Mouse (Mus musculus) adrenal gland, postnatal 25 days (tissue): Measurements from ENCODE around the gene Bbip1. TPM values are rescaled to one million over a fixed set of nuclear protein-coding genes. Genes with fewer than 3 reads are reported as not detected.
"Not testable (repeated sequence)": the region's sequence is repeated elsewhere in the genome, so short reads cannot be mapped to it uniquely, and the experiment has no call there.

Experiments used
- DNase-seq: peaks from one replicate; pipeline ENCODE4 v3.0.0; 2021; ENCODE audit warnings: mixed read lengths
- long read RNA-seq: library from polyadenylated mRNA; stranded (forward); transcript quantifications from one replicate; pipeline ENCODE4 v2.0.0, GENCODE M21; 2021
- total RNA-seq: library from RNA; stranded (reverse); gene quantifications from 2 replicates; pipeline ENCODE4 v1.2.3, GENCODE M21; 2021

Bbip1 gene
- total RNA-seq = 29.3 and 30.2 TPM in 2 replicates
- long read RNA-seq, transcript Bbip1-206 (4 exons, 662 nt) = major isoform, 8 of 25 reads
- long read RNA-seq, partial matches to known transcripts = 8 of 25 reads
- long read RNA-seq, other reads (novel, unspliced or antisense) = 3 of 25 reads

DNA sequence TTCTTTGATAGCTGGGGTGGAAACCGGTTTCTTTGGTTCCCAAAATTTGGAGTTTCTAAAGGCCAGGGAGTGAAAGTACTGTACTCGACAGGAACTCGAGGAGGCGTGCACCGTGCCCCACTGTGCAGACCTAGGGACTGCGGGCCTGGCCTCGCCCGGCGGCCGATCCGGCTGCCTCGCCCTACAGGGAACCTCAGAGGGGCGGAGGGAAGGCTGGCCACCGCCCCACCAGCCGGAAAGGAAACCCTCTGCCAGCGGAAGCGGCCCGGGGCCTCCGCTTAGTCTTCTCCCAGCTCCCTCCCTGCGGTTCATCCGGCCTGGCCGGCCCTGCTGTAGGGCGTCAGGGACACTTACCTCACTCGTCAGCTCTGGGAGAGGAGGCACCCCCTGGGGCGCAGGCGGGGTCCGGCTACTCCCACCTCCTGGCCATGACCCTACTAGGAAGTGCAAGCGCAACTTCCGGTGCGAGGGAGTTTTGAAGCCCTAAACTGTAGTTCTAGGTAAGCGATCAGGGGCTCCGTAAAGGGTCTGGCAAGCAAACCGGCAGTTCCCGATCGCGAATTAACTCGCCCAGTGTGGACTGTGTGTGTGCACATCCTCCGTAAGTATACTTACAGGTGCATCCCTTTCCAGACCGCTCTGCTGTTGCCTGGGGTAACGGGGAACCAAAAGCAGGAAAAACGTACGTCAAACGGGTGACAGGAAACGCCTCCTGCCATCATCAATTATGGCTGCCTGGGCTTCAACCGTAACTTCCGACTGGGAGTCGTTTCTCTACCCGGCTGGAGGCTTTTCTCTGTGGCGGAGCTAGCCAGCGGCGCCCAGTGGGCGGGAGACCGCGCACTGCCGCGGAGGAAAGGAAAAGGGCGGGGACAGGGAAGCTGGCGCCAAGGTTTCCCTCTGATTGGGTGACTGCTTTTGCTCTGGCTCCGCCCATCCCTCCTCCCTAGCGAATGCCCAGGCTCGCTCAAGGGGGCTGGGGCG is at the start of gene Bbip1, which contains the start of gene Shoc2:
Gene Bbip1 (minus strand): TSS at position 826 of the 984 bp plus-strand sequence.
Gene Shoc2 (plus strand): TSS at position 505 of the 984 bp plus-strand sequence.
- DNase-seq = peak; percentile 97

DNA sequence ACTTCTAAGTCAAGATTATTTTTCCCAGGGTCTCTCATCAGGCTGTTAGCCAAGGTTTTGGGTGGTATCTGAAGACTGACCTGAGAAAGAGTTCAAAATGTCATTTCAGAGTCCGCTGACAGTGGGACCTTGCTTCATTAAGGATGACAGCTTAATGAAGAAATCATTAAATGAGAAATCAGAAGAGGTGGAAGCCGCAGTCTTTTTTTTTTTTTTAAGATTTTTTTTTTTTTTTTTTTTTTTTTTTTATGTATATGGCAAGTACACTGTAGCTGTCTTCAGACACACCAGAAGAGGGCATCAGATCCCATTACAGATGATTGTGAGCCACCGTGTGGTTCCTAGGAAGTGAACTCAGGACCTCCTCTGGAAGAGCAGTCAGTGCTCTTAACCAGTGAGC is 49.4 kb upstream of the Bbip1 start:
- DNase-seq = no peak

DNA sequence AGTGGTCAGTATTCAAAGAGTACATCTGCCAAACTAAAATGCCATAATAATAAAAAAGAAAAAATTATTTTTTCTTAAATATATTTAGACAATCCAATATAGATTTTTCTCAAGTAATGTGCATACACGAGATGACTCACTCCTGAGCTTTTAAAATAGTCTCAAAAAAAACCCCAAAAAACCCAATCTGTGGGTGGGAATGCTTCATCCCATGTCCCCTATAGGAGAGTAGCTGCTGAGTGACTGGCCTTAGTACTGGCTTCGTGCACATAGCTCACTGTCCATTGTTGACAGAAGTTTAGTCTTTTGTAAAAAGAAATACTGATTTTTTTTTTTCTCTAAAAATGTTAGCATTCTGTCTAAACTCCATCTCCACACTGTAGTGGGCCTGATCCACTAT is 46.1 kb upstream of the Bbip1 start:
- DNase-seq = no peak

DNA sequence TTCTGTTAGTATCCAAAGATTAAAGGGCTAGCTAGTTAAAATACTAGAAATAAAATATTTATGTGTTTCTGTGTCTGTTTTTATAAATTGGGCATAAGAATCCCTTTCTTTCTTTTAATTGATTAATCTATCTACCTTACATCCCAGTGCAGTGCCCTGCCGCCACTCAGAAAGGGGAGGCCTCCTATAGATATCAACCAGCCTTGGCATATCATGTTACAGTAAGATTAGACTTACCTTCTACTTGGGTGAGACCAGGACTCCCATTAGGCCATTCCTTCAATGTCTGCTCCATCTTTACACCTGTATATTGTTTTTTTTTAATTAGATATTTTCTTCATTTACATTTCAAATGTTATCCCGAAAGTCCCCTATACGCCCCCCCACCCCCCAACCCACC is 40.2 kb upstream of the Bbip1 start:
- no peak for DNase-seq

DNA sequence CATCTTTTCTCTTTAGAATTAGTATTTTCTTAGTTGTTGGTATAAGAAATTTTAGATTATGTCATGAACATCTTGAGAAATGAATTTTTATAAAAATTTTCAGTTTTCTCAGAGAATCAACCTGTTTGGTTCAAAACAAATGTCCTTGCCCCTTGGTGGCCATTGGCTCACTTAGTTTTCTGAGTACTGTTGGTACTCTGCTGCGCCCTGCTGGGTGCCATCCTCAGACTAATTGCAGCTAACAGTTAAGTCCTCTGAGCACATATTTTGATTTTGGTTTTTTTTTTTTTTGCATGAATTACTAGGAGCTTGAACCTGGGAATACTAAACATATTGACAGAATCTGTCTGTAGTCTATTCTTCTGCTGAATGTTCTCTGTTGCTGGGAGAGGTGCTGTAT is 38.9 kb upstream of the Bbip1 start:
- no peak for DNase-seq

DNA sequence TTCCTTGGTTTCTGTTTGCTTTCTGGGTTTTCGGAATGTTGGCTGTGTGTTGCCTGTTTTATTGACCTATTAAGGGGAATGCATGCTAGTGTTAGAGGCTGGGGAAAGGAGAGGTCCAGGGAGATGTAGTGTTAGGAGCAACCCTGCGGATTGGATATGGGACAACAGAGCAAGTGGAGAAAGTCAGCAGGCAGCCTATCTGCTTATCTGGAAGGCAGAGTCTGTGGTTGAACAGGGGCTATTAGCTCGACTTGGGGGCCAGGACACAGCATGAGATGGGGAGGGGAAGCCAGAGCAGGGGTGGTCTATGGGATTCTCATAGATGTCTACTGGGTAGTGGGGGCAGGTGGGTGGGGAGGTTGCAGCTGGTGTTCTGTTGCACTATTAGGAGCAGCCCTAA is 37.6 kb upstream of the Bbip1 start:
- no peak for DNase-seq

DNA sequence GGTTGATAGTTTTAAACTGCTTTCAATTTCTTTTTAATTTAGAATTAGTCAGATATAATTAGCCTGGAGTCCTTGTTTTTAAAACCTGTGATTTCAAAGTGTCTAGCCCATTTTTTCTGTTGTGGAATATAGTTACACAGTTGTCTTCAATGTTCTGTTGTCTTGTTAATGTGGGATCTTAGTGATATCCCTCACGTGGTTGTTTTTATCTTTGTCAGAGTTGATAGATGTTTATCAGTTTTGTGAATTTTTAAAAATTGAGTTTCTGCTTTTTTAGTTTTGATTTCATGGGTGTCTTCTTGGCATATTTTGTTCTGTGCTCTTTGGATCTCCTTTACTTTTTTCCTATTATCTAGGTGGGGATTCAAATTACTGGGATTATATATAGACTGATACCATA is 29.2 kb upstream of the Bbip1 start:
- no peak for DNase-seq

DNA sequence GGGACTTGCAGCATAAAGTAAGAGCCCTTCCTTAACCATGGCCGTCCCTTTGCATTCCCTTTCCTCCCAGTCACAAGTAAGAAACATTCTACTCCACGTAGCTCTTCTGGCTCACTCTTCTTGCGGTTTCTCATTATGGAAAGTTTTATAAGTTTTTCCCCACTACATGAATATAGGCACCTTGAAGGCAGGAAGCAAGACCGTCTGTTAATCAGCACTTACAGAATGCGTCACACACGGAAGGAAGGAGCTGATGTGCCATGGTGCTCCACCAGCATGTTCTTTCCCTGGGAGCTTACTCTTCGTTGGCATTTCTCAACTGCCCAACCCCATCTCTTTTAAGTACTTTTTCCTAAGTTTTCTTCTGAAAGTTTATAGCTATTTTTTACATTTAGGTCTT is 27.5 kb upstream of the Bbip1 start:
- no peak for DNase-seq

DNA sequence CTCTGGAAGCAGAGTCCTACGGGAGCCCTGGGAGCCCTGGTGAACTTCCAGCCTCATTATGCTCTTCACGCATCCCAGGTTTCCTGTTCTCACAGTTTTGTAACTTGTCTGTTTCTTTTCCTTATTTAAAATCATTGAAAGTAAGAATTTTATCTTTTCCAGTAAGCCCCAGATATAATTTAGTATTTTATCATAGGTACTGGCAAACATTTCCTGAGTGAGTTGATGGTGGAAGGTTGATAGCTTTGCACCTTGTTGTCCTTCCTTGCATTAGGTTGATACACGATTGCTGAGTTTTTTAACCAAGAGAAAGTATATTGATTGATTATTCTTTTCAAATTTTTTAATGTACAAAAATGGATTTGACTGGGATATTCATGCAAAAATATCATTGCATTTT is 24.8 kb upstream of the Bbip1 start:
- no peak for DNase-seq

DNA sequence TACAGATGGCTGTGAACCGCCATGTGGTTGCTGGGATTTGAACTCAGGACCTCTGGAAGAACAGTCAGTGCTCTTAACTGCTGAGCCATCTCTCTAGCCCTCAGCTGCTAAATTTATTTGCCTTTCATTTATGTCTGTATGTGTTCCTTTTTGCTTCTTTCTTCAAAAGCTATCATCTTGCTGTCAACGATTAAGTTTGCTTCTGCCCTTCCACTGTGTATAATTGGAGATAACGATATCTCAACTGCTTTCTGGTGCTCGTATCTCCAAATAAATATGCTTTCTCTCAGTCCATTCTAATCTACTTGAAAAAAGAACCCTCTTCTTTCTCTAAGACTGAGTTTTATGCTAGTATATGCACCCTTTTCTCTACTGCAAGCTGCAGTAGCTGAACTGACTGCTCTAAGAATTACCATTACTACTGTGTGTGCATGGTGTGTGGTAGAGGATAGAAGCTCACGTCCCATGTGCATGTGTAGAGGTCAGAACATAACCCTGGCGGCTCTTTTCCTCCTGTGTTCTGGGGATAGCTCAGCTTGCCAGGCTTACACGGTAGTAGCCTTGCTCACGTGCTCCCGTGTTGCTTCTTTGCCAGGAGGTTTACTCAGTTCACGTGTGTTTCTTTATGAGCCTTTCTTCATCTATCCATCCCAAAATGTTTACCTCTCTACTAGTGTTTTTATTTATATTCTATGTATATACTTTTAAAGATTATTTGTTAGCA is 20.6 kb upstream of the Bbip1 start:
- DNase-seq = no peak

DNA sequence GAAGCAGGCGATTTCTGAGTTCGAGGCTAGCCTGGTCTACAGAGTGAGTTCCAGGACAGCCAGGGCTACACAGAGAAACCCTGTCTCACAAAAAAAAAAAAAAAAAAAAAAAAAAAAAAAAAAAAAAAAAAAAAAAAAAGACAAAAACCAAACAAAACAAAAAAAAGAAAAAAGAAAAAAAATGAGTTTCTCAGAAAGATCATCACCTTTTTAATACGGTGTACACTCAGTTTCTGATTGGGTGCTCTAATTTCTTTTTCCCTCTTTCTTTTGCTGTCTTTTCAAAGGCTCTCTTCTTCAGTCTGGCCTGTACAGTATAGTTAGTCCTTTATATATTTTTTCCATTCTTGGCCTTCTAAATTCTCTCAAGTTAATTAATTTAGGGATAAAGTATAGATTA is 19.9 kb upstream of the Bbip1 start:
- DNase-seq = not testable (repeated sequence)

DNA sequence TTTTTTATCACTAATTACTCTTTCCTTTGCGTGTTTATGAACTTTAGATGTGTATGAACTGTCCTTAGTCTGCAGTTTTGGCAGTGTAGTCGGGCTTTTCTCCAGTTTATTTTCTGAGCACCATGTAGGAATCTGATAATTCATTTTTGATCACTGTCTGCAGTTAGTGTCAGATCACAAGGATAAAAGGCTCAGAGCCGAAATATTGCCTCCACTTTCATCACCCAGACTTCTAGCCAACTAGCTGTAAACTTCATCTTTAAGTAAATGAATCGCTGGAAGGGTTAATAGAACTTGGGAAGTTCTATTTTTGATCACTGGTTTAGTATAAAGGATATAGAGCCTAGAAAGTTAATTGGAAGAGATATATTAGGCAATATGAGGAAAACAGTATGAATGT is 18.1 kb upstream of the Bbip1 start:
- no peak for DNase-seq

DNA sequence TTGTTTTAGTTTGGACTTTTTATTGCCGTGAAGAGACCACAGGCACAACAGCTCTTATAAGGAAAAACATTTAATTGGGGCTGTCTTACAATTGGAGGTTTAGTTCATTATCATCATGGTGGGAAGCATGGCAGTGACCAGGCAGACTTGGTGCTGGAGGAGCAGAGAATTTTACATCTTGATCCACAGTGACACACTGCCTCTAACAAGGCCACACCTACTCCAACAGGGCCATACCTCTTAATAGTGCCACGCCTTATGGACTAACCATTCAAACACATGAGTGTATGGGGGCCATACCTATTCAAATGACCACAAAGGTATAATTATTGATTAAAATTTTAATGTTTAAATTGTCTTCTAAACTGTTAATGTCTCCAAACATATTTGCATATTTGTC is 13.1 kb upstream of the Bbip1 start:
- DNase-seq = no peak

DNA sequence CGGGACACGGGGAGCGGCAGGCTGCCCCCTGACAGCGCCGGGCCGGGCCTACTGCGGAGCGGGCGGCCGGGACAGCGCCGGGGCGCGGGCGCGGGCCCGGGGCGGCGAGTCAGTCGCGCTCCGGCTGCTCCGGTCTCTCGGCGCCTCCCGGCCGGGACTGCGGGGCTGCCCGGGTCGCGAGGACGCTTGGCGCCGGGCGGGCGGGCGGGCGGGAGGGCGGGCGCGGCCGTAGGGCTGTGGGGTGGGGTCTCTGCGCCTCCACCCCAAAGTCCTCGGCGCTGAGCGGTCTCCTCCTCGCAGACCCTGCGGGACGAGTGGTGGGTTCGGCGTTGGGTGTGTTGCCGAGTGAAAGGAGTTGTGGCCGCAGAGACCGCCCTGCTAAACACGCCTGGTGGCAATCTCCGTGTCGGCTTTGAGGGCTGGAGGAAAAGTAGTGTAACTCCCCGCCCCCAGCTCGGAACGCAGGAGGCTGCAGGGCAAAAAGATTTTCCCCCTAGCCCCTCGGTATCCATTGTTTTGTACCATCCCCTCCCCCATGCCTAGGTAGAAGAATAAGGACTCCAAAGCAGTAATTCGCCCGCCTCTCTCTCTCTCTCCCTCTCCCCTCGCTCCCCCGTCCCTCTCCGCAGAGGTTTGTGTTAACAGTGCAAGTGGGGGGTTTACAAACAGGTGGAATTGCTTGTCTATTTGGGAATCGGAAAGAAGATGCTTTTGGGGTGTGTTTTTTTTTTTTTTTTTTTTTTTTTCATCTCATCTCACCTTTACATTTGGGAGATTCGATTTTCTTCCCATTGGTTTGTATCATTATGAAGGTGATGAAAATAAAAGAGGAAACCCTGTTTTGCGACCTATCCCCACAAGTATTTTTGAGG is 980 bp upstream of the Bbip1 start:
- DNase-seq = peak; percentile 44

DNA sequence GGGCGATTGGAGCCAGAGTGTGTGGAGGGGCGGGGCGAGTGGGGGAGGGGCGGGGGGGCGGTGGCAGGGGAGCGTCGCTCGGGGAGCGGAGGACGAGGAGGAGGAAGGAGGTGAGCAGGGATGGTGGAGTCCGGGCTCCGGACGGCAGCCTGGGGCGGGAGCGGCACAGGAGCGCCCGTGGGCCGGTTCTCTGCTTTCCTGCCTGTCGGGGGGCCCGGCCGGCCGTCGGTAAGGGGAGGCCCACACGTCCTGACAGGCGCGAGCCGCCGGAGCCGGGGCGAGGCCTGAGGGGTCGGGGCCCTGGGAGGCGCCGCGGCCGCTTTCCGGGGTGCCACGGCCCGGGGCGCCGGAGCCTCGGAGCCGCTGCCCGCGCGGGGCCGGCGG is 351 bp upstream of the Bbip1 start:
- no peak for DNase-seq

DNA sequence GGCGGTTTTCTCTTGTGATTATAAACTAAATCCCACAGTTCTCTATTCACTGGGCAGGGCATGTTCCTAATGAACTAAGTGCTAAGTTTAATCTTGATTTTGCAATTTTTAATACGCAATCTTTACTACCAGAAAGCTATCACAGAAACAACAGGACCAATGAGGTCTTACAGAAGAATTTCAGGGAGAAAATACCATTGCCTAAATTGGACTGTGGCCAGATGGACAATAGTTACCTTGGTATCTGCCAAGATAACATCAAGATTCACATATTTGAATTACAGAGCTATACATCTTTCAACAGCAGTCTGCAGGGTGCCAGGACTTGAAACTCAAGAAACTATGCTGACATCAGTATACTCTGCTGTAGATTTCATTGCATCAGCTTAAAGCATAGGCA is 2.1 kb downstream of the Bbip1 start:
- no peak for DNase-seq

DNA sequence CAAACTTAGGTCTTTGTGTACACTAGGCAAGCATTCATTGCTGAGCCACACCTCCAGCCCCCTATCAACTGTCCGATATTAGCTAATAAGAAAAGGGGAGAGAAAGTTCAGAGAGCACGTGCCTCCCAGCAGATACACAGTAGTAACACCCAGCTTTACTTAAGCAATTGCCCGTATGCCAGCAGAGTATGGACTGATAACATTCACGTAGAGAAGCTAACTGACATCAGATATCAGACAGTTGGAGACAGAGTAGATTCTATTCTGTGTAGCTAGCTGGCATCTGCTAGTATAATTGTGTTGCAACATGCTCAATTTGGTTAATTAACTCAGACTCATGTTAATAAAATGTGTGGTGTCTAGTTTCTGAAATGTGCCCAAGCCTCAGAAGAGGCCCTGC is 3.3 kb downstream of the Bbip1 start:
- no peak for DNase-seq

DNA sequence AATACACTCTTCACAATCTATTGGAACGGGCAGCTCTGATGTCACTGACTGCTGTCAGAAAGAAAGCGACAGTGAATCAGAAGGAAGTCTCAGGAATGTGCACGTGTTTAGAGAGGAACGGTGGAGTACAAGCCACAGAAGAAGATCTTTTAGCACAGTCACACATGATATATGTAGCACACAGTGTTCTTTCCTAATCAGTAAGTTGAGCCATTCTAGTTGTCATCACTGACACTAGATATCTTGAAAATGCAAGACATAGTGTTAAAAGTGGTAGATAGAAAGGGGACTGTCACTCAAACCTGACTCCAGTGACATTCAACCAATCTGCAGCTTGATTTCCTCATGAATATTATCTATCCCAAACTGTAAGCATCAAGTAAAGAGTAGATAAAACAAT is 5.0 kb downstream of the Bbip1 start:
- DNase-seq = no peak

DNA sequence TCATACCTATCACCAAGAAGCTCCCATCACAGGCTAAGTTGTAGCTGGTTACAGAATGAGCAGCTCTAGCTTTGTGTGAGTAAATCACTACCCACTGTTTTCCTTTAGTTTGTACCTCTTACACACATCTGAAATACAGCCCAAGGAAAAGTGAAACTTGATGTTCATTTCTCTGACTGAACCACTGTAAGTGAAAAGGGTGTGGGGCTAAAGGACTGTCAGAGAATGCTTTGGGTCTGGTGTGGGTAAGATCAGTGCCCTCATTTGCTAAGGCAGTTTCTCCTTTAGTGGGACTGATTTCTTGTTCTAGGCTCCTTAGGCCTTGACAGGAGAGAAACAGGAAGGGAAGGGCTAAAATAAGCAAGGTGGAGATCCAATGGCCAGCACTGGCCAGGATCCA is 10.4 kb downstream of the Bbip1 start:
- no peak for DNase-seq

DNA sequence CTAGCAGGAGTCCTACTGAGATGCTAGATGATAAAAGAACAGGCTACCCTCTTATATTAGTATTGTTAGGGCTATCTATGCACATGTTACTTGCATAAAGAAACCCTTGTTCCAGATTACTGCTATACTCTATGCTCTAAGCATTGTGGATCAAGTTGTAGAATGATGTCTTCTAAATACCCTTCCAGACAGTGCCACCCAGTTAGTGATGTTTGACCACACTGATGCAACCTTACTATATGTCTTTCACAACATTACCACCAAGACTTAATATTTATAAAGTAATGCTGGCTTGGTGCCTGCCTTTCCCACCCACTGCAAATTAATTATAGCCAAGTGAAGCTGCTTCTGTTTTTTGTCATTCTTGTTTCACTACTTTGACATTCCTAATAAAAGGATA is 11.4 kb downstream of the Bbip1 start:
- no peak for DNase-seq

DNA sequence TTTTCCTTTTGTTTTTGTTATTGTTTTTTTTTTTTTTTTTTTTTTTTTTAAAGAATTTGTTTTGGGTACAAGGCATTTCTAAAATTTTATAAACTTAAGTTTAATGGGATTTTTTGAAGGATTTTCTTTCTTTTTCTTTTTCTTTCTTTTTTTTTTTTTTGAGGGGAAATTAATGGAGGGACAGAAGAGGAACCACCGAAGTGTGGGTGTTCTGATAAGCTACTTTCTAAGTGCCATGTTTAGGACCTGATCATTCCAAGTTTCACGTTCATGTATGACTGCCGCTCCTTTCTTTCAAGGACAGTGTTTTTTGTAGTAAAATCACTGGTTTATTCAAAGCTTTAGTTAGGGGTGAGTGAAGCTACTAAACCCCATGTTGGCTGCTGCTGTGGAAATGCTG is 15.2 kb downstream of the Bbip1 start:
- no peak for DNase-seq

DNA sequence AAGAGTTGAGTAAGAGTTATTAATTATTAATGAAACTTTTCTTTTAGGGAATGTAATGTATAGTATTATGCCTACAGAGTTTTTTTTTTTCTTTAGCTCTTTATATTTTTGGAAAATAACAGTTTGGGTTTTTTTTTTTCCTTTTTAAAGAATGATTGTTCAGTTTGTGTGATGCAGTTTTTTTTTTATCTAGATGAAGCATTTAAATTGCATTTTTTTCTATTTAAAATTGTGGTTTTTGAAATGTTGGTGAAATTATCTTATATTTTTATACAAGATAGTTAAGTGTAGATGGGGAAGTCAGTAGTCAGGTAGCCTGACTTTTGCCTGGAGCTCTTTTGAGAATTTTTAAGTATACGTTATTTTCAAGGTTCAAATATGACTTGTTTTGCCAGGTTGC is 17.7 kb downstream of the Bbip1 start:
- no peak for DNase-seq
